In the genomic region with DNA sequence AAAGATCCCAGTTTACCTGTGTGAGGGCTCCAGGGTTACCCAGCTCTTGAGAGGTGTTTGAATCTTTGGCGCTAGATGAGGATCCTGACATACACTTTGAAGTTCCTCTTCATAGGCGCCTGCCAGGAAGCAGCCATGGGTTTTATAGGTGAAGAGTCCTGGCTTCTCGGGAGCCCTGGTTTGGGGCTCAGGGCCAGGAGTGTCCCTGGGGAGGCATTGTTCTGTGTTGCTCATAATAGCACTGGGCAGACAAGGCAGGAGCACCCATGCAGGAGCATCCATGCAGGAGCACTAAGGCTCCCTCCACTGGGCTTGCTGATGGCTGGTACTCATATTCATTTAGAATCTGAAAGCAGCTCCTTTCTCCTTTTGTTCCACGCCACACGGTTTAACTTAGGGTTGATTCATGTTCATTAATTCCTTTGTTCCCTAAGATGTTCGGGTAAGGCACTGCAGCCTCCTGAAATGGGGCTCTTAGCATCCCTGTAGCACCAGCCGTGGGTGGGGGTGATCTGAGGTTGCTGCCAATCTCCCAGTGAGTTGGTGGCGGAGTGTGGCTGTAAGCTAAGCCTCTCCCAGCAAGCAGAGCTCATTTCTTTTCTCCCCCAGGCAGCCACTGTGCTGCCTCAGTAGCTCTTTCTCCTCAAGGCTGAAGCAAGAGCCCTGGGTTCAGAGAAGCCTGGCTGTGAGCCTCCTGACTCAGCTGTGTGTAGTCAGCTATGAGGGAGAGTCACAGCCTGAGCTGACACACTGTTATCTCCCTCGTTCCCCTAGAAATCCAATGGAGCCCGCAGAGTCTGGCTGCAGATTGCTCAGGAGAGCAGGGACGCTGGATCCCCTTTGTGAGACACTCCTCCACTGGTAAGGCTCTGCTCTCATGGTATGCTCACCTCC, we compare ENCODE assay signal across 9 mouse cellular contexts.
DNase-seq lines count a peak whose midpoint lies in the region; ATAC-seq and TF ChIP-seq lines count a peak whose summit lies in the region.
"Had no signal": no experiment of that assay in that cellular context is flagged by ENCODE, and none has a peak within 500 bp of the region (broad histone marks: within the 10 kb centered on the region; RNA-seq: fewer than 3 reads in every experiment).

No protein-coding gene starts in this region.

- 0 out of 2 replicates have a peak, but pooled peaks cover 3% of the 10 kb centered on the region for H3K27me3 ChIP-seq in hindbrain, embryonic 10.5 days (ENCODE audit: insufficient read depth, poor library complexity, severe bottlenecking)
- no peaks in the 10 kb centered on the region for H3K27me3 ChIP-seq in hindbrain, embryonic 14.5 days (ENCODE audit: control insufficient read depth, insufficient read depth, low read length)
- peaks cover 4% of the 10 kb centered on the region for H3K27me3 ChIP-seq in liver, embryonic 11.5 days (replicated peaks; ENCODE audit: control insufficient read depth, insufficient read depth, low read length)

- no peaks in the 10 kb centered on the region for H3K9me3 ChIP-seq in hindbrain, embryonic 10.5 days
- no peaks in the 10 kb centered on the region for H3K9me3 ChIP-seq in hindbrain, embryonic 14.5 days (ENCODE audit: control insufficient read depth, low read length)
- H3K9me3 ChIP-seq in liver, embryonic 11.5 days (ENCODE audit: control insufficient read depth, low read length): no peaks in the 10 kb centered on the region

- peaks cover 33% of the 10 kb centered on the region for H3K4me1 ChIP-seq in hindbrain, embryonic 10.5 days (replicated peaks)
- peaks cover 18% of the 10 kb centered on the region for H3K4me1 ChIP-seq in hindbrain, embryonic 14.5 days (replicated peaks; ENCODE audit: control insufficient read depth, insufficient read depth, low read length)
- peaks cover 14% of the 10 kb centered on the region for H3K4me1 ChIP-seq in liver, embryonic 11.5 days (replicated peaks; ENCODE audit: control insufficient read depth, insufficient read depth, low read length)

- TF ChIP-seq CTCF in layer of hippocampus, adult 2 months (conservative IDR thresholded peaks at IDR 0.05): no peak

- H3K4me3 ChIP-seq in hindbrain, embryonic 10.5 days: no peak overlapping the region
- H3K4me3 ChIP-seq in hindbrain, embryonic 14.5 days (replicated peaks; ENCODE audit: low read length): no peak overlapping the region
- no peak overlapping the region for H3K4me3 ChIP-seq in layer of hippocampus, adult 2 months
- H3K4me3 ChIP-seq in liver, embryonic 11.5 days (ENCODE audit: low read depth, low read length): no peak overlapping the region

- no peaks in the 10 kb centered on the region for H3K36me3 ChIP-seq in hindbrain, embryonic 10.5 days
- no peaks in the 10 kb centered on the region for H3K36me3 ChIP-seq in hindbrain, embryonic 14.5 days (replicated peaks; ENCODE audit: control insufficient read depth, insufficient read depth)
- no peaks in the 10 kb centered on the region for H3K36me3 ChIP-seq in liver, embryonic 11.5 days (ENCODE audit: control insufficient read depth, insufficient read depth, low read length)

- H3K4me2 ChIP-seq in hindbrain, embryonic 14.5 days (replicated peaks): no peak overlapping the region
- no peak overlapping the region for H3K4me2 ChIP-seq in liver, embryonic 11.5 days

- DNase-seq in hindbrain, embryonic 10.5 days (ENCODE audit: low spot score): no peak
- no peak for DNase-seq in hindbrain, embryonic 14.5 days (ENCODE audit: low spot score)
- peak; percentile 47 for DNase-seq in adrenal gland, postnatal 25 days
- peak; percentile 53 to 66 for DNase-seq in layer of hippocampus, adult 2 months (ENCODE audit: low spot score in 2 of 2)
- DNase-seq in right cerebral cortex, adult 2 months (ENCODE audit: low spot score in 2 of 2): peak; percentile 63 to 78
- DNase-seq in lung, adult 18-20 months: no peak
- no peak for DNase-seq in spleen, adult 12 weeks (ENCODE audit: low spot score)
- no peak for DNase-seq in liver, embryonic 11.5 days (ENCODE audit: low spot score)

- H3K27ac ChIP-seq in hindbrain, embryonic 10.5 days: peak overlapping the region; percentile 24
- H3K27ac ChIP-seq in hindbrain, embryonic 14.5 days: no peak overlapping the region; the same call in 1 of the 2 replicates
- H3K27ac ChIP-seq in layer of hippocampus, adult 2 months: peak overlapping the region; percentile 68; the same call in 1 of the 2 replicates
- no peak overlapping the region for H3K27ac ChIP-seq in liver, embryonic 11.5 days (ENCODE audit: low read depth, low read length)
- H3K27ac ChIP-seq: liver, embryonic 14.5 days had no signal

- 41% methylated on average over 11 of the region's 11 CpGs for WGBS in hindbrain, embryonic 10.5 days
- 33% methylated on average over 11 of the region's 11 CpGs for WGBS in hindbrain, embryonic 14.5 days
- WGBS in liver, embryonic 11.5 days: 51% methylated on average over 11 of the region's 11 CpGs

- no peak overlapping the region for H3K9ac ChIP-seq in hindbrain, embryonic 14.5 days
- no peak overlapping the region for H3K9ac ChIP-seq in liver, embryonic 11.5 days (ENCODE audit: low read depth, low read length)
- H3K9ac ChIP-seq: liver, embryonic 14.5 days had no signal

- no peak for ATAC-seq in hindbrain, embryonic 14.5 days (ENCODE audit: low FRiP score)
- ATAC-seq in liver, embryonic 11.5 days (replicated peaks; ENCODE audit: low FRiP score): no peak

Comparison
In these comparisons a context has a peak if more than half of its experiments do, and no peak if none do; other contexts are left out.
1. H3K27ac ChIP-seq: peak in hindbrain, embryonic 10.5 days (single experiment) and layer of hippocampus, adult 2 months (single experiment); none in hindbrain, embryonic 14.5 days (single experiment) and liver, embryonic 11.5 days (single experiment).
2. DNase-seq: peak in adrenal gland, postnatal 25 days (single experiment), layer of hippocampus, adult 2 months (2 of 2) and right cerebral cortex, adult 2 months (2 of 2); none in hindbrain, embryonic 10.5 days (single experiment), hindbrain, embryonic 14.5 days (single experiment), lung, adult 18-20 months (0 of 2), spleen, adult 12 weeks (single experiment) and liver, embryonic 11.5 days (single experiment).